Mouse (Mus musculus) layer of hippocampus, postnatal 36 days (tissue): ENCODE measurements around the gene Anxa4. TPM values are rescaled to one million over a fixed set of nuclear protein-coding genes. Genes with fewer than 3 reads are reported as not detected.

Experiments used
- DNase-seq, 2 experiments: peaks; one replicate each; pipeline ENCODE4 v3.0.0; 2022
- total RNA-seq, 2 experiments: library from RNA; stranded (reverse); gene quantifications; 2 replicates each; pipeline ENCODE4 v1.2.3; 2021

Anxa4 gene
- 1 to 10 TPM; 4.8 to 6.0 TPM for total RNA-seq

GRCm38 (mm10) chr6:86793021-86793815 lies at the start of gene Anxa4:
Anxa4 (minus strand) TSS chr6:86793584.
- peak in 1 of 2 experiments; percentile 12 for DNase-seq

- DNase-seq = no peak
Observed at GRCm38 (mm10) chr6:86841949-86842348, 48.6 kb upstream of the Anxa4 start.

DNA sequence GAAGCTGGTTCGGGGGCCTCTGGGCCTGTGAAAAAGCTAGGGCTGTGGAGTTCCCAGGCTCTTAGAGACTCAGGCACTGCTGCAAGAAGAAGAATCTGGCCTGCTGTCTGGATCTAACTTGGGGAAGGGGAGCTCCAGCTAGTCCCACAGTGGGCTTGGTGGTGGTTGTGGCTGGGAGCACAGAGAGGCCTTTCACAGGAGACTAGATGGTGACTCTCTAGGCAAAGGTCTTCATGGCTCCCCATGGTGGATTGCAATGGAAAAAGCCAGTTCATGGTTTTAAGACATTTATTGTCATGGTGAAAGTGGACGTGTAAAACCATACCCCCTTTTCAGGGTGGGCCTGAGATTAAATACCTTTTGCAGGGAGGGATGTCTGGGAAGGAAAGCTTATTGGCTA lies 45.7 kb upstream of the Anxa4 start:
- DNase-seq = no peak

DNA sequence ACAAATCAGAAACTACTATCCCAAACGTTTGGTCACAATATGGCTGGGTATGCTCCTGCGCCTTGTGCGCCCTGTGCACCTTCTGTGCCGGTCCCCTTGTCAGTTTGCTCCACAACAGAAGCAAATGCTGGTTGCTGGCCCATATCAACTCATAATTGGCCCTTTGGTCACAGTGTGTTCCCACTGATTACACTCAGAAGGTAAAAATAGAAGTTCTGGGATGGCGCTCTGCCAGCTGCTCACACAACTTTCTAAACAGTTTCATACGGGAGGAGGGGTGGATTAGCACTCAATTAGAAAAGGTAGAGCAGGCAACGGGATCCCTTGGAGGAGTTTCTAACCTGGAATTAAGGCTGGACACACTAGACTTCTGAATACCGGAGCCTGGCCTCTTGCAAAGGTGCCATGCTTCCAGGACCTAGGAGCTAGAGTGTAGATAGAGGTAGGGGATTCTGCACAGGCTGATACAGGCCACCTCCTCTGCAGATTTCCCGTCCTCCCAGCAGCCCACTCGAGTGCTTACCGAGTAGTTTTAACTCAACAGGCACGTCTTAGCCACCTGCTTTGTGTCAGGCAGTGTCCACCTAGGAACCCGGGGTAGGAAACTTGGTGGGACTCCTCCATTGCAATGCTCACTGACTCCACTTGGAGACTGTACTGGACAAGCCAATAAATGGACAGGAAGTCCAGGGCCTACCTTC lies 39.6 kb upstream of the Anxa4 start:
- no peak for DNase-seq

GRCm38 (mm10) chr6:86830738-86831500 lies 37.5 kb upstream of the Anxa4 start:
- no peak for DNase-seq

- DNase-seq = no peak
Observed at GRCm38 (mm10) chr6:86829768-86830167, 36.4 kb upstream of the Anxa4 start.

GRCm38 (mm10) chr6:86827432-86827831 lies 34.0 kb upstream of the Anxa4 start:
- no peak for DNase-seq

GRCm38 (mm10) chr6:86824401-86824800 lies 31.0 kb upstream of the Anxa4 start:
- no peak for DNase-seq

DNA sequence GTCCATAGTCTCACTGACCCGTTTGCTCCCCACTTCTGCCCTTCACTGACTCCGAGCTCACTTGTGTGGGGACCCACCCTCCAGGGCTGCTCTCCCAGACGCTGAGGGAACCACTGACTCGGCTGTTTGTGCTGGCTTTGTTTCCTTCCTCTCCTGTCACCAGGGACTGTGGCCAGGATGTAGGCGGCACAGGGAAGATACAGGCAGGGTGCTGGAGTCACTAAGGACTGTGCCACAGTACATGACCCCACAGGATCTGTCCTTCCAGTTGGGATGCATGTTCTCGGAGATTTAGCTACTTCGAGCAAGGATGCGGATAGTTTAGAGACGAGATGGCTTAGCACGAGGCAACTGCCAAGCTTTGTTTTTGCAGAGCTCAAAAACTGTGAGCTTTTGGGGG lies 30.4 kb upstream of the Anxa4 start:
- DNase-seq = peak in 1 of 2 experiments; percentile 37

DNA sequence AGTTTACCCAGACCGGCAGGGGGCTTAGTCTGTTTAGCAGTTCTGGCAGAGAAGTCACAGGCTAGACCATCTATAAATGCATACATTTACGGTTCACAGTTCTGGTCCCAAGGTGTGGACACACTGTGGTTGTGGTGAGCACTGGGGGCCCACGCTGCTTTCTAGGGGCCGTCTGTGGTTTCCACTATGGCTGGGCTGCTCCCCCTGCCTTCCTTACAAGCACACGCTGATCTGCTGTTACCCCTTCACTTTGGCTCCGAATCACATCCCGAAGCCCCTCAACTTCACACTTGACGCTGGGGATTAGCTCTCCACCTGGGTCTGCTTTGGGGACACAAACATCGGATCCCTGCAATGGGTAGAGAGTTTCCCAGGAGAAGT lies 29.7 kb upstream of the Anxa4 start:
- DNase-seq = no peak

GRCm38 (mm10) chr6:86822285-86823050 lies 29.1 kb upstream of the Anxa4 start:
- DNase-seq = peak; percentile 67 to 75

GRCm38 (mm10) chr6:86820690-86821089 lies 27.3 kb upstream of the Anxa4 start:
- DNase-seq = no peak

DNA sequence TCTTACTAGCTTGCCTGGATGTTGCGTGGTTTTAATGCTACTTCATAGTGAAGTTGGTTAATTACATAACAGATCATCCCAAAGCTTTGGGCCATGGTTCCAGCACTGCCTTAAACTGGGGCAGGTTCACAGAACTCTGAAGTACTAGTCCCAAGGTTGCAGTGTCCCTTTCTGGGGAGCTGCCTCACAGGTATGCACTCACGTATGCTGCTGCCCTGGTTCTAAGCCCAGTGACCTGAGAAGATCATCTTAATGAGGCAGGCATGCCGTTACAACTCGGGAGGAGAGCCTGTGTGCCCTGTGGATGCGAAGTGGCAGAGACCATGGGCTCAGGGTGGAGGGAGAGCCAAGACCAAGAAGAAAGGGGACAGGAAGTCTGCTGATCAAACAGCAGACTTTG lies 26.5 kb upstream of the Anxa4 start:
- DNase-seq = no peak

GRCm38 (mm10) chr6:86818914-86819313 lies 25.5 kb upstream of the Anxa4 start:
- no peak for DNase-seq

GRCm38 (mm10) chr6:86816586-86816985 lies 23.2 kb upstream of the Anxa4 start:
- no peak for DNase-seq

GRCm38 (mm10) chr6:86815436-86815835 lies 22.1 kb upstream of the Anxa4 start:
- no peak for DNase-seq

DNA sequence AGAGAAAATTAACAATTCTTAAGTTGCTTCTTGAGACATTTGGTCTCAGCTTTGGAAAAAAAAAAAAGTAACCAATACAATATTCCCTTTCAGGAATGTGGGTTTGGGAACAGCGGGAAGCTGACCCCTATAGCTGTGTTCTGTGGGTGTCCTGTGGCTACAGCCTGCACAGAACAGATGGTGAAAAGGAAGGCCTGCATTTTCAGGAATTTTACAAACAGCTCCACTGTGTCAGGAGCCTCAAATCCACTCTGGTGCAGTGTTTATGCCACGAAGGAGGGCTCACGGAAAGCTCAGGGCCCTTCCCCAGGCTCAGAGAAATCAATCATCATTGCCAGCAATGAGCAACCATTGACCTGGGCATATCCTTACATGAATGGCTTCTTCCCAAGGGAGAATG lies 21.5 kb upstream of the Anxa4 start:
- peak in 1 of 2 experiments; percentile 29 for DNase-seq

- no peak for DNase-seq
Observed at GRCm38 (mm10) chr6:86813341-86813740, 20.0 kb upstream of the Anxa4 start.

- no peak for DNase-seq
Observed at GRCm38 (mm10) chr6:86812919-86813318, 19.5 kb upstream of the Anxa4 start.

DNA sequence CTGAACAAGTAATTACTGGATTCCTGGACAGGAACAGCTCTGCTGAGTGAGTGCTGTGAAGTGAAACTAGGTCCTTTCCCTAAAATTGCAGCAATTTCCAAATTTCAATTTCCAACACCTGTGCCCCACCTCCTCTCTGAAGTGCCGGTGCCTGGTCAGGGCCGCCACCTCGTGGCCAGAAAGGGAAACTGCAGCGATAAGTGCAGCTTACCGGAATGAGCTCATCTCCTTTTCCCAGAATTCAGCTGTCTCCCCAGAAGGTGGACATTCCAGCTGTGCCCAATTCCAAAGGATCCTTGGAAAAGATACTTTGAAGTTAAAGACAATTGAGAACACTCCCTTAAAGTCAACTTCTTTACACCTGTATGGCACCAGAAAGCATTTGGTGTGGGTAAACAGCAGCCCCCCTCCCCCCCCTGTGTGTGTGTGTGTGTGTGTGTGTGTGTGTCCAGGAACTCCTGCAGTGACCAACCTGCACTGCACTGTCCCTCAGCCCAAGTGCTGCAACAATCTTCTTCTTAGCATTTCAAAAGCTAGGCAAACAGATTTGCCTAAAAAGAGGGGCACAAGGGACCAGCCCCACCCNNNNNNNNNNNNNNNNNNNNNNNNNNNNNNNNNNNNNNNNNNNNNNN lies 13.2 kb upstream of the Anxa4 start:
- peak; percentile 67 to 69 for DNase-seq

GRCm38 (mm10) chr6:86804646-86805045 lies 11.3 kb upstream of the Anxa4 start:
- DNase-seq = no peak

DNA sequence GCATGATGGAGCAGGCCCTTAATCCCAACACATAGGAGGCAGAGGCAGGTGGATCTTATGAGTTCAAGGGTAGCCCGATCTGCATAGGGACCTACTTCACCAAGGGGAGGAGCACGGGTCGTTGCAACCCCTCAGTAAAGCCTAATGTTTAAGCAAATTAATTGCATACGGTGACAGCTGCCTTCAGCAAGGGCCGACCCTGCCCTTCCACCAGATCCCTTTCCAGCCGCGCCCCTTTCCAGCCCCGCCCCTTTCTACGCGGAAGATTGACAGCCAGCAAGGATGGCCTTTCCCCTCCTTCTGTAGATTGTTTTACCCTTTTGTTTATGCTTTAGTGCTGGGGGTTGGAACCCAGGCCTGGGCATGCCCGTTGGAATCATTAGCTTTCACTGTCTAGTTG lies 8.0 kb upstream of the Anxa4 start:
- no peak for DNase-seq
